Mouse (Mus musculus): ENCODE measurements around the gene Ppp1r14d. TPM values are rescaled to one million over a fixed set of nuclear protein-coding genes. Genes with fewer than 3 reads are reported as not detected.

Ppp1r14d gene
- total RNA-seq, 2 experiments from 2014 or later, result not detected

DNA sequence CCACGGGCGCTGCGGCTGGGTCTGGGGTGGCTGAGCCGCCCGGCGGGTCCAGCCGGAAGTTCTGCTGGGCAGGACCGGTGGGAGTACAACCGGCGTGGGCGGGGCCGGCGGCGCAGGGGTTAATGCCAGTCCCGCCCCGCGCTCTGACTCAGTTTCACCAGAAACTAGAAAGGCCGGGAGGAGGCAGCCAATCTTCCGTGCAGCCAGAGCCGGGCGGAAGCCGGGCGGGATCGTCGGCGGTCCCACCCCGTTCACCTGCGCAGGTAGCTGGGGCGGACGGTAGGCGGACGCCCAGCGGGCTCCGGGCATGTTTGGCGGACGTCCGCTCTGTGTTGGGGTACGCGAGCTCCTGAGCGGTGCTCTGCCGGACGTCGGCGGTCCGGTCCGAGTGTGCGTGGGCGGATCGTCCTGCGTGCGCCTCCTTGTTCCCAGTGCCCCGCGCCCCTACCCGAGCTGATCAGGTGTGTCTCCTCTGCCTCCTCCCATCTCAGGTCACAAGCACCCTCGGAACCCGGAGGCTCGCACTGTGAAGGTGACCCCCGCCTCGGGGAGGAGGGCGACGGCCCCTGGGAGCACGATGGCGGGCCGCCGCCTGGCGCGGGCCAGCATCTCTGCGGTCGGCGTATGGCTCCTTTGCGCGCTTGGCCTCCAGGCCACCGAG, 7.6 kb upstream of the Ppp1r14d start, which contains the start of gene Spint1:
Gene Spint1 (plus strand): TSS at position 153 of the 661 bp plus-strand sequence.
- peak; percentile 22 to 28 for DNase-seq

DNA sequence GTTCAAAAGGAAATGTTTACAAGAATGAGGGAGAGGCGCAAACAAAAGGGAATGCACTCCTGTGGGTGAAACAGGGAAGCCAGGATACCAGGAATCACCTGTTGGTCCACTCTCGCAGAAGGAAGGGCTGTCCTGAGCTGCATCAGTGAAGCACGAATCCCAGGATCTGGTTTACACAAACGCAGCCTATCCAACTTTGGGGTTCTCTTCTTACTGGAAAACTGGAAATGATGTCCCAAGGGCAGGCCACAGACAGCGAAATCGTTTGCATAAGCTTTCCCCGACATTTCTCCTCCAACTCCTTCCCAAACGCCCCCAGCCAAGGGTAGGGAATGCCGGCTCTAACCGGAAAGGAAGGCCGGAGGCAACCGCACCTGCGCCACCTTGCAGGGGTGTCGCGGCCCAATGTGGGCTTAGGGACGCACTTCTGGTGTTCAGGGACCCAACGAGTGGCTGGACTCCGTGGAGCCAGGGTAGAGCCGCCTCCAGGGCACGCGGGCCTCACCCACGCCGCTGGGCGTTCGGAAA, 7.0 kb upstream of the Ppp1r14d start:
- no peak for DNase-seq

- DNase-seq, result no peak
These were observed 20.6 kb downstream of the Ppp1r14d start for GRCm38 (mm10) chr2:119209176-119209507.

GRCm38 (mm10) chr2:119208344-119209175, 21.1 kb downstream of the Ppp1r14d start, which contains the start of the genes Zfyve19 and Dnajc17:
Gene Zfyve19 (plus strand): TSS chr2:119208617.
Gene Dnajc17 (minus strand): TSS chr2:119208795.
- peak; percentile 97 for DNase-seq

DNA sequence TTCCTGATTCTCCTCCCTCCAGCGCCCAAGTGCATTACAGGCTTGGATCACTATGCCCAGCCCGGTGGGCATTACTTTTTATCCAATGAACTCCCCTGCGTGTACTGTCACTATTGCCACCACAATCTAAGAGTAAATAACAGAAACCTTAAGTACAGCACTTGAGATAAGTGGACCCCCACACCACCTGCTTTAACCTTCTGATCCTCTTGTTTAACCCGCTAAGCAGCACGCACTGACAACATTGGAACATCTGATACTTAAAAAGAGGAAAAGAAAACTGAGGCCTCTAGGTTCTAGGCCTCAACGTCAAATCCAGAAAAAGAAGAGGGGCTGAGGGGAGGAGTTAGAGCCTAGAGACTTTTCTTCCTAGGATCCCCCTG, 21.8 kb downstream of the Ppp1r14d start:
- no peak for DNase-seq

DNA sequence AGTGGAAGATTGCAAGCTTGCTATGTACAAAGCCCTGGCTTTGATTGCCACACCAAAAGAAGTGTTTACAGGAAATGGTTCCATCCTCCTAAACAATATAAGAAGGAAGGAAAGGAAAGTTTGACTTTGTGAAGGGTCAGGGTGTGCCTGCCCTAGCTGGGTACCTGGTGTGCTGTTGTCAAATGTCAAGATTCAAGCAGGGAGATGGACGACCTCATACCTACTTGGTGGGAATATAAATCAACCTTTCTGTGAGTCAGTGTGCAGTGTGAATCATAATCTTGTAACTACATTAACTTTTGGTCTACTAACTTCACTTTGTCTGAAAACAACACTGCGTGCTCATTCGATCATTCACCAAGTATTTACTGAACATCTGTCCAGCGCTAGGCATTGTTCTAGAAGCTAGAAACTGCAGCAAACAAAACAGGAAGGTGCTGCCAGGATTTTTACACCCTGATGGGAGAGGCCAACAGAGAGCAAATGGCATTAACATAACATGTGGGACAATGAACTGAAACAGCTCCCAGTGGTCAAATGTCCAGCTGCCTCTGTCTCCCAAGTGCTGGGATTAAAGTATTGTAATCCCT, 25.7 kb downstream of the Ppp1r14d start:
- DNase-seq, result no peak

- peak in 1 of 2 experiments; percentile 28 for DNase-seq
These were observed 26.7 kb downstream of the Ppp1r14d start for GRCm38 (mm10) chr2:119202914-119203453.

- no peak for DNase-seq
These were observed 30.8 kb downstream of the Ppp1r14d start for GRCm38 (mm10) chr2:119198934-119199333.

DNA sequence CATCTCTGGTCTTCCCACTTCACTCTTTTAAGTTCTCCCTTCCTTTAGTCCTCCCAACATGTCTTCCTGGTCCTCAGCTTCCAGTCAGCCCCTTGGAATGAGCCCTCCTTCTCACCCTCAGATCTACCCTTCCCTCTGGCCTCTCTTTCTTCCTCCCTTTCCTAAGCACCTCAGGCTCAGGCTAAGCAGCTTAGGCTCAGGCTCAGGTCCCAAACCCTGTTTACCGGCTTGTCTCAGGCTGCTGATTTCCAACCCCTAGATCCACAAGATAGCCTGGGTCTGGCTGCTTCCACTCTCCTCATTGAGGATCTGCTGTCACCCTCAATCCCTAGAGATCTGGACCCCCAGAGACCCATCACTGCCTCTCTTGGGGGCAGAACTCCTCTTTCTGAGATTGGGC, 31.7 kb downstream of the Ppp1r14d start:
- DNase-seq, result no peak

DNA sequence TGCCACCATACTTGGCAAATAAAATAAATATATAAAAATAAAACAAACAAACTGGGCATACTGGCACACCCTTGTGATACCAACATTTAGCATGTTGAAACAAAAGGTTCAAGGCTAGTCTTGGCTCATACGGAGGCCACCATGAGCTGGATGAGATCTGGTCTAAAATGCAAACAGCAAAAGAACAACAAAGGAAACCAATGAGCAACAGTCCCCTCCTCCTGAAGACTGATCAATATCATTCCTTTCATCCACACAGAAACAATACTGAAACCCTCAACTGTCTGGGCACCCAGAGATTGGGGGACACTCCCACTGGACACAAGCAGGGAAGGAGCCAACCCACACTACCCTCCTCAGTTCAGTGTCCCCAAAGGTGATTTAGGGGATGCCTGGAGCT, 32.2 kb downstream of the Ppp1r14d start:
- no peak for DNase-seq

GRCm38 (mm10) chr2:119196316-119197108, 33.2 kb downstream of the Ppp1r14d start:
- DNase-seq, result no peak

- DNase-seq, result no peak
These were observed 35.6 kb downstream of the Ppp1r14d start for GRCm38 (mm10) chr2:119194140-119194539.

GRCm38 (mm10) chr2:119190969-119191368, 38.7 kb downstream of the Ppp1r14d start:
- no peak for DNase-seq

DNA sequence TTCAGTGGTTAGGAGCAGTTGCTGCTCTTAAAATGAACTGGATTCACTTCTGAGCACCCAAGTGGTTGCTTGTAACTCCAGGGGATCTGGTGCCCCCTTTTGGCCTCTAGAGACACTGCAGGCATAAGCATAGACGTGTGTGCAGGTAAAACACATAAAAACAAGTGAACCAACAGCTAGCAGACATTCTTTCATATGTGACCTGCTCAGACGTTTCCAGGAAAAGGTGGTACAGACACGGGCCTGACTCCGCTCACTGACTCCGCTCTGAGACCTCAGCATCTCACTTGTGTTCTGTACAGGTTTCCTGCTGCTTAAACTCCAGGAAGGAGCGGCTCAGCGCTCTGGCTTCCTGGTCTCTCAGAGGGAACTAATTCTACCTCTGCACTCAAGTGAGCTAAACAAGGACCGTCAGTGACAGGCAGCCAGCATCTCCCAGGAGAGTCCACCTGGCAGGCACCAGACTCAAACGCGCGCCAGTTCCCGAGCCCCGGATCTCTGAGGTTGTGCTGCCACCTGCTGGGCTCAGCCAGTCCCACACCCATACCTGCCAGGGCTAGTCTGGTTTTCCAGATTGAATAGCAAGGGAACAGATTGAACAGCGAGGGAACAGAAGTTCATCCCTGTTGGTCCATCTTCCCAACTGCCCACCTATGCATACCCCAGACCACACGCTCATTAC, 40.5 kb downstream of the Ppp1r14d start:
- DNase-seq, result peak; percentile 87 to 90

DNA sequence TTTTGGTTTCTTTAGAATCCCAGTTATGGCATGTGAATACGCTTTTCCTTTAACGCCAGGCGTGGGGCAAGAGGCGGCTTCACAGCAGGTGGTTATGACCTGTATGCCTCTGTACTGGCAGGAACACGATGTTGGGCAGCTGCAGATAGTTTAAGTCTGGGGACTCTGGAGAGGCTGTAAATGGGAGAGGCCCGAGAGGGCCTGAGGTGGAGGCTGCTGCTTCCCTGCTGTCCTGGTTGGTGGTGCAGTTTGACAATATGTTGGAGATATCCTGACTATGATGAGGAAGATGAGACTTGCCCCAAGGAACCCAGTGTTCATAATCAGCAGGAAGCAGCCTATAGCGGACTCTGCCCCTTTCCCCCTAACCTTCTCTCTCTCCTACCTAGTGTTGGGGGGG, 46.8 kb downstream of the Ppp1r14d start:
- DNase-seq, result no peak

- DNase-seq, result no peak
These were observed 52.2 kb downstream of the Ppp1r14d start for GRCm38 (mm10) chr2:119177384-119177939.

GRCm38 (mm10) chr2:119176761-119177160, 52.9 kb downstream of the Ppp1r14d start:
- DNase-seq, result no peak

- DNase-seq, result peak in 1 of 2 experiments; percentile 37
These were observed 54.1 kb downstream of the Ppp1r14d start for GRCm38 (mm10) chr2:119175614-119176013.

GRCm38 (mm10) chr2:119174866-119175265, 54.8 kb downstream of the Ppp1r14d start:
- no peak for DNase-seq

- peak in 1 of 2 experiments; percentile 46 for DNase-seq
These were observed 55.6 kb downstream of the Ppp1r14d start, which contains the start of gene Gm14137 for GRCm38 (mm10) chr2:119173991-119174651. Gene Gm14137 (plus strand): TSS chr2:119174509.

Data from adrenal gland, postnatal 36 days (tissue).